Comparison of ENCODE assay signal across 12 mouse cellular contexts in the genomic region with DNA sequence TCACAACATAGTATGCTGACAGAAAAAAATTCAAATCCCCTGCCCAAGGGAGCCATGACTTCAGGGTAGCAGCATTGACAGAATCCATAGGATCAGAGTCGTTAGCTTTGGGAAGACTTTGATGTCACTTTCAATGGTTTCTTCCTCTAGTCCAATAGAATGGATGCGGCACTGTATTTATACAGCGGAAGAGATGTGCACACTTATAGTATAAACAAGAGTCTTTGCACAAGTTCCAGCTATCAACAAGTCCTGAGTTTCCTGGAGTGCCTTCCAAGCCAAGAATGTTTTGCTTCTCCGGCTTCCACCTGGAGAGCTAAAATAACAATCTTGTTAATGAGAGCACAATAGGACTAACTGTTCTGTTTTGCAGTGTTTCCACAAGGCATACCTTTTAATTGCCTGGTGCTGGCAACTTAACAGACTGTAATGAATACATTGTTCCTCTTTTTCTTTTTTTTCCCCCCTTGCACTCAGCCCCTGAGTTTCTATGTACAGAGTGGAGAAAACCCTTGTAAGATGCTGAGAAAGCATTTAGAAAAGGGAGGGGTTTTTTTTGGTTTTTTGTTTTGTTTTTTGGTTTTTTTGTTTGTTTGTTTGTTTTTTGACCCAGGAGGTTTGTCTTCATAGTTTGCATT.
DNase-seq lines count a peak whose midpoint lies in the region; ATAC-seq and TF ChIP-seq lines count a peak whose summit lies in the region.
"Had no signal": no experiment of that assay in that cellular context is flagged by ENCODE, and none has a peak within 500 bp of the region (broad histone marks: within the 10 kb centered on the region; RNA-seq: fewer than 3 reads in every experiment).

No protein-coding gene starts in this region.

- ATAC-seq in intestine, embryonic 14.5 days (replicated peaks; ENCODE audit: low FRiP score, low TSS enrichment, low read depth) = no peak
- ATAC-seq in intestine, postnatal 0 days = no peak
- ATAC-seq in forebrain, embryonic 12.5 days (ENCODE audit: low FRiP score) = peak; percentile 58; the same call in 1 of the 2 replicates
- no peak for ATAC-seq in limb, embryonic 13.5 days (ENCODE audit: low FRiP score, low read depth)

- no peak overlapping the region for H3K9ac ChIP-seq in intestine, embryonic 14.5 days (ENCODE audit: low read length)
- H3K9ac ChIP-seq in intestine, postnatal 0 days (ENCODE audit: low read depth, low read length) = no peak overlapping the region
- H3K9ac ChIP-seq in forebrain, embryonic 12.5 days = no peak overlapping the region
- peak overlapping the region; percentile 25; the same call in 1 of the 2 replicates for H3K9ac ChIP-seq in limb, embryonic 13.5 days

- H3K4me2 ChIP-seq in intestine, embryonic 14.5 days (ENCODE audit: low read length) = 0 out of 2 replicates have a peak overlapping the region, but pooled peaks have one; percentile 29
- H3K4me2 ChIP-seq in intestine, postnatal 0 days (replicated peaks; ENCODE audit: low read depth) = no peak overlapping the region
- H3K4me2 ChIP-seq in forebrain, embryonic 12.5 days = peak overlapping the region; percentile 44; the same call in 1 of the 2 replicates
- peak overlapping the region; percentile 56 for H3K4me2 ChIP-seq in limb, embryonic 13.5 days (replicated peaks)

- peaks cover 8% of the 10 kb centered on the region; the same call in 1 of the 2 replicates for H3K4me1 ChIP-seq in intestine, embryonic 14.5 days (replicated peaks; ENCODE audit: control insufficient read depth, insufficient read depth, low read length)
- no peaks in the 10 kb centered on the region for H3K4me1 ChIP-seq in intestine, postnatal 0 days (replicated peaks; ENCODE audit: control insufficient read depth, insufficient read depth, low read length)
- peaks cover 30% of the 10 kb centered on the region for H3K4me1 ChIP-seq in forebrain, embryonic 12.5 days
- H3K4me1 ChIP-seq in limb, embryonic 13.5 days = peaks cover 42% of the 10 kb centered on the region

- H3K9me3 ChIP-seq in intestine, embryonic 14.5 days (ENCODE audit: control insufficient read depth, low read length) = no peaks in the 10 kb centered on the region
- H3K9me3 ChIP-seq in intestine, postnatal 0 days (ENCODE audit: control insufficient read depth) = no peaks in the 10 kb centered on the region
- H3K9me3 ChIP-seq in forebrain, embryonic 12.5 days = no peaks in the 10 kb centered on the region
- no peaks in the 10 kb centered on the region for H3K9me3 ChIP-seq in limb, embryonic 13.5 days

- H3K4me3 ChIP-seq in intestine, embryonic 14.5 days (ENCODE audit: low read depth, low read length) = no peak overlapping the region
- no peak overlapping the region for H3K4me3 ChIP-seq in intestine, postnatal 0 days (ENCODE audit: low read depth, low read length)
- no peak overlapping the region for H3K4me3 ChIP-seq in forebrain, embryonic 12.5 days (replicated peaks)
- H3K4me3 ChIP-seq in limb, embryonic 13.5 days = peak overlapping the region; percentile 29; the same call in 1 of the 2 replicates

- H3K27me3 ChIP-seq in intestine, embryonic 14.5 days (replicated peaks; ENCODE audit: control insufficient read depth, insufficient read depth, low read length) = no peaks in the 10 kb centered on the region
- H3K27me3 ChIP-seq in intestine, postnatal 0 days (replicated peaks; ENCODE audit: control insufficient read depth, insufficient read depth, low read length) = no peaks in the 10 kb centered on the region
- H3K27me3 ChIP-seq in forebrain, embryonic 12.5 days = peaks cover 12% of the 10 kb centered on the region; the same call in 1 of the 2 replicates
- H3K27me3 ChIP-seq in limb, embryonic 13.5 days = no peaks in the 10 kb centered on the region

- H3K27ac ChIP-seq in intestine, embryonic 14.5 days (ENCODE audit: low read depth) = no peak overlapping the region
- H3K27ac ChIP-seq in intestine, postnatal 0 days (ENCODE audit: low read depth, low read length) = no peak overlapping the region
- no peak overlapping the region for H3K27ac ChIP-seq in forebrain, embryonic 12.5 days
- no peak overlapping the region for H3K27ac ChIP-seq in limb, embryonic 13.5 days

- H3K36me3 ChIP-seq in intestine, embryonic 14.5 days (ENCODE audit: control insufficient read depth, insufficient read depth, low read length) = no peaks in the 10 kb centered on the region
- H3K36me3 ChIP-seq in intestine, postnatal 0 days (ENCODE audit: control insufficient read depth, insufficient read depth) = no peaks in the 10 kb centered on the region
- H3K36me3 ChIP-seq in forebrain, embryonic 12.5 days (replicated peaks) = no peaks in the 10 kb centered on the region
- no peaks in the 10 kb centered on the region for H3K36me3 ChIP-seq in limb, embryonic 13.5 days

- DNase-seq in intestine, embryonic 14.5 days (ENCODE audit: low spot score) = no peak
- DNase-seq in Muller cell, postnatal 12 days (ENCODE audit: inconsistent ontology term) = peak; percentile 48
- no peak for DNase-seq in frontal cortex, postnatal 10 days (ENCODE audit: low spot score in 2 of 2)
- no peak for DNase-seq in left cerebral cortex, adult 18-20 months (ENCODE audit: low spot score in 2 of 2)
- no peak for DNase-seq in cerebellum, postnatal 14 days
- DNase-seq: cerebellum, adult 11-12 months; kidney, adult 18-20 months; right cerebral cortex, adult 18-20 months; thymus, postnatal 14 days had no signal

- no peak for TF ChIP-seq CTCF in intestine, postnatal 0 days (IDR thresholded peaks at IDR 0.05; ENCODE audit: low read depth)

- 23% methylated on average over 4 of the region's 4 CpGs for WGBS in intestine, embryonic 14.5 days
- WGBS in intestine, postnatal 0 days = 61% methylated on average over 4 of the region's 4 CpGs
- 33% methylated on average over 4 of the region's 4 CpGs for WGBS in forebrain, embryonic 12.5 days
- 43% methylated on average over 4 of the region's 4 CpGs for WGBS in limb, embryonic 13.5 days
